Mouse (Mus musculus) forelimb bud, embryonic 11.5 days (tissue): ENCODE results near the gene Gatad2b.
A peak's percentile ranks its signal among the peaks of the same experiment; 100 is the strongest.

Experiments used
- DNase-seq: peaks from one replicate; pipeline ENCODE4 v3.0.0-alpha.2; 2012; ENCODE audit warnings: low read depth, low spot score

Gatad2b gene

DNA sequence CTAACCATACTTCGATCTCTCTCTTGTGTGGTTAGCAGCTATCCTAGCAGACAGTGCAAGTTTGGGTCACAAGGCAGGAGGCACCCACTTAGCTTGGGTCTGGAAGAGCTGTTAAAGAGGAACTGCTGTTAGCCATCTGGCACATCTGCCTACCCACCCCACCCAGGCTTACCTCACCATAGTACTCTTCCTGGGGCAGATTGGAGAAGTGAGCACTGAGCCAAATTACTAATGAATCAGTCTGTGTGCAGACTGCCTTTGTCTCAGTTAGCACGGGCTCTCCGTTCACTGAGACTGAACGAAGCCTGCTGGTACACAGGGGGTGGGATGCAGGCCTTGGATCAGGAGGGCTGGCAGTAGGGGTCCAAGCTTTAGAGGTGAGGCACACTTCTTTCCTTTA, 90.7 kb downstream of the Gatad2b start:
- no peak for DNase-seq

DNA sequence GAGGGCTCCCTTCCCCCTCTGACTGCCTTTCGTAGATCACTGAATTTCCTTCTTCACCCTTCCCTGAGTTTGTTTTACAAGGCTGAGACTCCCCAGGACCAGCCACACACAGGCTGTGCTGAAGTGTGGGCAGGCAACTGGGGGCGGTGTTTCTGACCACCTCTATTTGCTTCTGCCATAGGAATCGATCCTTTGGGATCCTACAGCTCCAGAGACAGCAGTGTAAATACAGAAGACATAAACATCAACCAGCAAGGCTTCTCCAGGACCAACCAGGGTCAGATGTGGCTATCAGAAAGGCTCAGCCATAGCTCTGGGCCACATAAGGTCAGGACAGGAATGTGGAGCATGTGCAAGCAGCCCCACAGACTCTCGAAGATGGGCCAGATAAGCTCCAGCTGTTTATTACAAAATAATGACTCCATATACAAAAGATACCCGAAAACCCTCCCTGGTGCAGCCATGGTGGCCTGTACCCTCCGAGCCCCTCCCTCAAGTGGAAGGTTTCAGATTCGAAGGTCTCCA, 91.9 kb downstream of the Gatad2b start:
- DNase-seq, result no peak

DNA sequence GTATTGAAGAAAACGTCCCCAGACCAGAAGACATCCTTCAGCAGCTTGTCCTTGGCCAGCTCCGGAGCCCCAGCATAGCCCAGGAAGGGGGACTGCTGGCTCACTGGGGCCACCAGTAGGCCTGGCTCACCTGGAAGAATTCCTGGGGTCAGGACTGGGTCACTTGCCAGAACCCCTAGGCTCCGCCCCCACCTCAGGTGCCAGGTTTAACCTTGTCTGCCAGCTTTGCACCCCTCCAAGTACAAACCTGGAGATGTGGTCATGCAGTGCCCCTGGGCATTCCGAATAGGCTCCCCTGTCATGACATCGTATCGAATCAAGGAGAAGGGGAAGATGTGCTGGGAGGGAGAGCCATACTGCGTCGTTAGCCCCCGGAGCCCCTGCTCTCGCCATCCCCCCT, 93.8 kb downstream of the Gatad2b start:
- no peak for DNase-seq

DNA sequence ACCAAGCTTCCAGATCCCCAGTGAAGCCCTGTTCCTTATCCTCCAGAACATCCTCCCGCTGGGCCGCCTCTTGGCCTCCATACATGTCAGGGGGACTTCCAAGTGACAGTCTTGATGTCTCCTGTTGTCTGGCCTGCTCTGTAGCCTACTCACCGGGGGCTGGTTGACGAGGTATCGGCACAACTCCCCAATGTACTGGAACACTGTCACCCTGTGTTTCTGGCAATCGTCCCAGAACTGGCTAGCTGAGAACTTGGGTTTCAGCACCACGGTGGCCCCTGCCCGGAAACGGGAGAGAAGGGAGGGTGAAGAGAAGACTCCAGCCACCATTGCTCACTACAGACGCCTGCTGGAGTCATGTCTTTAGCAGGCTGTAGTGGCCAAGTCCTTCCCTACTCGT, 94.5 kb downstream of the Gatad2b start:
- no peak for DNase-seq

DNA sequence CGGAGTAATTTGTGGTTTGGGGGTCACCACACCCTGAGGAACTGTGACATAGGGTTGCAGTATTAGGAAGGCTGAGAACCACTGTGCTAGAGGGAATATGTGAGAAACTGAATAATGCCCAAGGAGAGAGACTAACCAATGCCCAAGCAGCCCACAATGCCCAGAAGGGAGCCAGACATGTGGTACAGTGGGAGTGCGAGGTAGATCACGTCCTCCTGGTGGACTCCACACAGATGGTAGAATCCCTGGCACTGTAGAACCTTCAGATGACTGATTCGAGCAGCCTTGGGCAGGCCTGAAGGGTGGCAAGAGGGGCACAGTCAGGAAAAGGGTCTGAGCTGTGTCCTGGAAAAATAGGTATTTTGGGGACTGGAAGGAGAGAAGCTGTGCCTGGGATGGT, 95.2 kb downstream of the Gatad2b start:
- DNase-seq, result no peak

DNA sequence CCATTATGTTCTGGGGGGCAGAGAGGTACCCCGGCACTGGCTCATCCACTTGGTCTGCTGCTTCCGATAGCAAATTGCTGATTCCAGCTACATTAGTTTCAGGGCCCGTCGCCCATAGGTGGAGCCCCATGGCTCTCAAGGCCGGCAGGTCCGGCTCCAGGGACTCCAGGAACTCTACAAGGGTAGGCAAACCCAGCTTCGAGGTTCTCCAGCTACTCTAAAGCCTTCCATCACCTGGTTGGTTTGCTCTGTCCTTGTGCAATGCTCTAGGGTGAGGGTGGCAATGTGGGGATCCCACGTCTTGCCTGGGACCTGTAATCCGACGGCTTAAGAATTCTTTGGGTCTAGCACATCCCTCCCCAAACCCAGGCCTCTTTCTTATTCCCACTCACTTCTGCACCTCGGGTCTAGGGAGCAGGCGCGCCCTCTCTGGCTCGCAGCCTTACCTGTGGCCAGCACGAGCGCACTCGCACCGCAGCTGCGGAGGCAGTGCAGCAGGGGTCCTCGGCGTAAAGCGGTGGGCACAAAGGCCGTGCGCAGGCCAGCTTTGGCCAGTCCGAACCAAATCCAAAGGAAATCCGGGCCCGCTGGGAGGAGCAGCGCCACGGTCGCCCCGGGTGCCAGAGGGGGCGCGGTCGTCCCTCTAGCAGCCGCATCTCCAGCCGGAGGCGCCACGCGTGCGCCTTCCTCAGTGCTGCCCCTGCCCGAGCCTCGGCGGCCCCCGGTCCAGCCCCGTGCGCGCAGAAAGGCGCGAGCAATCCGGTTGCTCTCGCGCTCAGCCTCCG, 95.9 kb downstream of the Gatad2b start:
- DNase-seq, result peak; percentile 71

DNA sequence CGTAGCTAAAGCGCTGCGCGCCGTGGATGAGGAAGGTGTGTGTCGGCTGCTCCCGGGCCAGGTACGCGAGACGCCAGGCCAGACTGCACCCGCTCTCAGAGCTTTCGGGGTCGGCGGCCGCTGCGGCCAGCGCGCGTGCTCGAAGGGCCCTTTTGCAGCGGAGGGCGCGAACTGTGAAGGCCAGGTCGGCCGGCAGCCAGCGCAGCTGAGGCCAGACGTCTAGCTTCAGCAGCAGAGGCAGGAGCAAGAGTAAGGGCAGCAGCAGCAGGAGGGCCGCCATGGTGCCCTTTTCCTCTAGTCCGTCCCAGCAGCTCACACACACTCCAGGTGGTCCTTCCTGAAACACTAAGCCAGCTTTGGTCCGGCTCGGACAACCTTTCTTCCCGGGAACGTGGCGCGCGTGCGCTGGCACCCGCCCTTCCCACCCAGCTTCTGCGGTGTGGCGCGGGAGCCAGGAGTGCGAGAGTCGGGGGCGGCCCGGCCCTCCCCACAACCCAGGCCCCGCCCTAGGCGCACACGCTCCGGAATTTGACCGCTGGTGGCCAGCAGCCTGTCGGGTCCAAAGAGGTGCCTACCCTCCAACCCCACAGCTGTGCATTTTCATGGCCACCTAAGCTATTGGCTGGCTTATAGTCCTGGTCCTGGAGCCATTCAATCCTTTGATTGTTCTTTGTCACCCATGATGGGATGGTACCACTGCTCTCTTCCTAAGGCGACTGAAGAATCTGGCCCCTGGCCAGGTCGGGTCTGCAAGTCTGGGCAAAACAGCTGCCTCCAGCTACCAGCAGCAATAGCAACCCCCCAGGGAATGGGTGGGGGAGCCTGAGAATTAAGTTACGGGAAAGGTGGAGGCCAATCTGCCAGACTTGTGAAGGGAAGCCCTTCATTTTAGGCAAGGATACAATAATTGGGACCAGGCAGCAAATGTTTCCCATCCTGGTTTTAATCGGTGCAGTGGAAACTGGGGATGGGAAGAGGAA, 96.8 kb downstream of the Gatad2b start, which contains the start of gene Slc27a3:
Gene Slc27a3 (minus strand): TSS at position 428 of the 980 bp plus-strand sequence.
- peak; percentile 67 for DNase-seq

DNA sequence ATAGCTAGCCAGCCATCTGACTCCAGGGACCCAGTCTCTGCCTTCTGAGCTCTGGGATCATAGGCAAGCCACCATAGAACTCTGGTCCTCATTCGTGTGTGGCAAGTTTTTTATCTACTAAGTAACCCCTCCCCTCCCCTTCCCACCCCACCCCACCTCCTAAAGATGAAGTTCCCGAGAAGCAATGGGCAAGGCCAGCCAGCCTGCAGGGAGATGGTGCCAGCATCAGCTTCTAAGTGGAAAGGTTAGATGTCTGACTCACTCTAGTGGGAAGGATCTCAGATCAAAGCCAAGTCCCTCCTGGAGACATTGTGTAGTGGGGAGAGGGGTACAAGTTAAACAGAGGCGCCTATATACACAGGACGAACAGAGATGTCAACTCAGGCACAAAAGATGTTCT, 98.0 kb downstream of the Gatad2b start:
- DNase-seq, result no peak

DNA sequence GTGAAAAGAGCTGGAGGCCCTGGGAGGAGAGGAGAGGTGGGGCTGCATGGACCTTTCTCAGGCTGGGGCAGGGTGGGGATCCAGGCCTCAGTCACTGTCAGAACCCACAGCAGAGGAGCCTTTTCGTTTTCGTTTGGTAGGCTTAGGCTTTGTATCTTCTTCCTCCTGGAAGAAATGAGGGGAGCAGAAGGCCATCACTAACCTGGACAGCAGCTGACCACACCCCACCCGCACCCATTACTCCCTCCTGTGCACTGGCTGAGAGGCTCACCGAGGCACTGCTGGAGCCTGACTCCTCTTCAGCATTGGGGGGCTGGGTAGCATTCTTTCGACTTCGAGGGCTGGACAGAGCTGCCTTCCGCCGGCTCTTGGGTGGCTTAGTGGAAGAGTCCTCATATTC, 99.0 kb downstream of the Gatad2b start:
- no peak for DNase-seq

DNA sequence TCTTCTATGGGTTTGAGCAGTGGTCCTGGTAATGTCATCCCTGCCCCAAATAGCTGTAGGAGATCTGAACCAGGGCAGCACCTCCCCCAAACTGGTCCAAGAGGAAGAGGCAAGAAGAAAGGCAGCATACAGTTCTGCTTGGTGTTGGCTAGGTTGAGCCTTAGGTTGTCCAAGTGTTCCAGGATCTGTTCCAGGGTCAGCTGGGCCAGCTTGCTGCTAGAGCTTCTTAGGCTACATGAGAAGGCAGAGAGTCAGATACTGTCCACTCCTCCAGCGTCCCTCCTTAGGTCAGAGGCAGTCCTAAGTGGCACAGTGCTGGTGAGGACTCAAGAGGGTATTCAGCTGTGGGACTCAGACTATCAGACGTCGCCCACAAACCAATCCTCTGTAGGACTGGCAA, 99.7 kb downstream of the Gatad2b start:
- no peak for DNase-seq

DNA sequence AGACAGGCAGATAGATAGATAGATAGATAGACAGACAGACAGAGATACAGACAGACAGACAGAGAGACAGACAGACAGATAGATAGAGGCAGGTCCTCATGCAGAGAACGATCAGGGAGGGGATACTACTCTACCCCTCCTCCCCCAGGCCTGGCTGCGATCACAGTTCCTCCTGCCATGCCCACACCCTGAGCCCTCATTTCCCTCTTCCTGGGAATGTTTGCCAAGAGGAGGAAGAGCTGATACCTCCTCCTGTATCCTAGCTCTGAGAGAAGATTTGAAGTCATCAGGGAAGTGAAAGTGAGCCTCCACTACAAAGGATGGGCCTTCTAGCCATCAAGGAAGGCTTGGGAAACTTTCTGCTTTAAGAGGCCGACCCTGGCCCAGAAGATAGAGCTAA, 102.7 kb downstream of the Gatad2b start:
- no peak for DNase-seq

DNA sequence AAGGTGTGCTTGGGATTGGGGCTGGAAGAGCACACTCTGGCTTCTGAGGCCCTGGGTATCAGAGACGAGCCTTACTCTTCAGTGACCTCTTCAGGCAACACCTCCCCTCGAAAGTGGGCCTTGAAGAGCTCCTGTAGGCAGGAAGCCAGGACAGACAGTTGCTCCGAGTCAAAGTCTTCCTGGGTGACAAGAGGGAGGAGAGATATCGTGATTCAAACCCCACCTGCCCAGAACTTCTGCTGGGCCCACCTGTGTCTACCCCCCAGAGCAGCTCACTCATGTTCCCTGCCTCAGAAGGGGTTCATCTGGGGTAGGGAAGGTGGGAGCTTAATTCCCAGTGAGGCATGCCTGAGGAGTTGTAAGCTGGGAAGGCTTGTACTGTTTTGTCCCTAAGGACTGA, 108.0 kb downstream of the Gatad2b start:
- DNase-seq, result no peak

DNA sequence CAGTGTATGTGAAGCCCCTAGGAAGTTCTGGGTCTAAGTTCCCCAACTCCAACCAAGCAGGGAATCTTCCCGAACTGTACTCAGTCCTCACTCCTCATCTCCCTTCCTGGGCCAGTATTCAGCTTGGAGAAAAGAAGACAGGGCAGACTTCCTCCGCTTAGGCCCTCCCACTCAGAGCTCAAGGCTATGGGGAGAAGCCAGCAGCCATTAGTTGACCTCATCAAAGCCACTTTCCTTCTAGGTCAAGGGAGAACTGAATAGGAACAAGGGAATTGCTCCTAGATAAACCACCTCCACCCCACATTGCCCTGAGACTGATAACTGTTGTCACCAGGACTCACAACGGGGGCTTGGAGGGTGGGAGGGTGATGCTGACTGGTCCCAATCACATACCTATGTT, 111.1 kb downstream of the Gatad2b start:
- no peak for DNase-seq

DNA sequence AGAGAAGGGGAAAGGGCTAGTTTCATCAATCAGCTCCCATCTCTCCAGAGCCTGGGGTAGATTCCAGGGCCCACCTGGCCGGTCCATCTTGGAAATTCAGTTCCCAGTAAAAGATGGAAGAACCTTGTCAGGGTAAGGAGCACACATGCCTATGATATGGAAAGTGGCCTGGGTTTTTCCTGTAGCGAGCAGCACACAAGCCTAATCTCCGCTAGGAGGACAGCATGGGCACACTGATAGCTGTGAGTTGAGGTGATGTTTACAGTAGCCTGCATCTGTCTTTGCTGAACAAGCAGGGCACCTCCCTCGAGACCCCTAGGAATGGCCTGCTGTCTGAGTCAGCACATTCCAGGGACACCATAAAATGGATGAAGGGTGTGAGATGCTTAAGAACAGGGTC, 111.6 kb downstream of the Gatad2b start:
- no peak for DNase-seq

DNA sequence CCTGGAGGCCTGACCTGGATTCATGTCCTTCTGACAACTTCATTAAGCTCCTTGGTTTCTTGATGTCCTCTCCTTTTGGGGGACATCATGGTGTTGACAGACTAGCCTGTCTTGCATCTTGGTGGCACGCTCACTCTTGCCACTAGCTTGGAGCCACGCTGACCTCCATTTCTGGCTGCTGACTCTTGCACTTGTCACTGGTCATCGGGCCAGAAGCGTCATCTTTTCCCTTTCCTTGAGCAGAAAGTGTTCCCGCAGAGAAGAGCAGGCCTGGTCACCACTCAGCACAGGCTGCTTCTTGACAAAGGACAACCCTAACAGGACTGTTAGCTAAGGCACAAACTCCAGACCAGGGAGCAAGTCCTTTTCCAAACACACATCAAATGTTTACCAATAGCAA, 113.4 kb downstream of the Gatad2b start:
- no peak for DNase-seq

DNA sequence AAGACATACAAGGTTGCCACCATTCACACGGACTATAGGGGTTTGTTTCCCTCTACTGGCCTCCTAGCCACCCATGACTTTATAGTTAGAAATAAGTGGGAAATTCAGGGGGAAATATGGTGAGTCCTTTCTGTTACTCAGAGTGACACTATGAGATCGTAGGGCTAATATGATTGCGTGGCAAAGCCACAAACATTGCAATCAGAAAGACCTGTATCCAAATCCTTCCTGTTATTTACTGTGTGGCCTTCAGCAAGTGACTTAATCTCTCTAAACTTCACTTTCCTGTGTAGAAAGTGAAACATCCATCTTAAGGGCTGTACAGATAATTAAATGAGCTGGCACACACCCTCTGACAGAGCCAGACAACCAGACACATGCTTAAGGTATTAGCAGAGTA, 115.7 kb downstream of the Gatad2b start:
- no peak for DNase-seq

DNA sequence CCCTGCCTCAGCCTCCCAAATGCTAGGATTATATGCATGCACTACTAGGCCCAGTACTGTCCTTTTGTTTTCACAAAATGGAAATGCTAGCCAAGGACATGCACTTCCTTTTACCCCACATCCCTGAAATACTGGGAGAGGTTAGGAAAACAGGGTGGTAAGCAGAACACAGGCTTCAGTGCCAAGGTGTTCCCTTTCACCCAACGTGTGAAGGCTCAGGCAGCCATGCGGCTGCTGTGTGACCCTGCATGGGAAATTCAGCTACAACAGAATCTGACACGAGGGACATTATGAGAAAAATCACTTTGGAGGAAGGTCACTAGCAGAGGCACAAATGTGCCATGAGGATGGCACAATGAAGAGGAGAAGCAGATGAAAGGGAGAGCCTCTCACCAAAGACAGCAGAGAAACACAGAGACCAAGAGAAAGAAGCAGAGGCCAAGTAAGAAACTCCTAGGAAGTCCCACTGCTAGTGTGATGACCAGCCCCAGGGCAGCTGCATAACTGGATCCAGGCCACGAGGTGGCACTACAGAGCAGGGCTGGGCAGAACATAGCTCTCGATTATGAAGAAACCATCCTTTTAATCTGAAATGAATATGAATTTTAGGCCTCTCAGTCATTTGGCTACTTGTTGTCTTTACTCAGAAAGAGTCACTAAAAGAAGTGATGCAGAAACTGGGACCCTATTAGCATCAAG, 119.5 kb downstream of the Gatad2b start:
- DNase-seq, result peak; percentile 64

DNA sequence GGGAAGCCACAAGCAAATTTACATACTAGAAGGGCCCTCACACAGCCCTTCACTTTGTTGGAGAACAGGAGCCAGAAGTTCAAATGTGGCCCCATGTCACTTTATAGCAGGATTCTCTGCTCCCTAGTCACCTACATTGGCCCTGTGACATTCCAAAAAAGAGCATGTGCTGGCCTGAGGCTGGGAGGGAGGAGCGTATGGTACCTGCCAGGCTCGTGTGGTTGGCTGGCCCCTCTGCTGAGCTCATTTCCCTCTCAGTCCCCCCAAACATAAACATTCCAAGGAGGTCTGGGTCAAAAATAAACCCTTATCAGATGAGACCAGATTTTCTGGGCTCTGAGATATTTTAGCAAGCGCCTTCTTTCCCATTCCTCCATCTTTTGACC, 120.0 kb downstream of the Gatad2b start:
- DNase-seq, result no peak
